Mouse (Mus musculus) embryonic facial prominence, embryonic 13.5 days (tissue): ENCODE measurements around the gene Cldn22. TPM values are rescaled to one million over a fixed set of nuclear protein-coding genes. Genes with fewer than 3 reads are reported as not detected.

Experiments used
- ATAC-seq: fragments of 200-750 bp; cut with Nextera tagmentation; 2 replicates; pipeline ENCODE4 v1.8.0; 2017; ENCODE audit warnings: low read depth; ENCODE audit not compliant: insufficient number of reproducible peaks, insufficient read depth, low FRiP score, low TSS enrichment
- H3K27ac ChIP-seq: fragments of 300-500 bp; sonication (generic); 2 replicates; pipeline ENCODE4 v1.5.1; 2015; ENCODE audit warnings: moderate library complexity, mild to moderate bottlenecking, inconsistent platforms
- H3K27me3 ChIP-seq: fragments of 300-500 bp; sonication (generic); 2 replicates; pipeline ENCODE4 v1.6.1; 2015; ENCODE audit warnings: mild to moderate bottlenecking, inconsistent platforms
- H3K36me3 ChIP-seq: fragments of 300-500 bp; sonication (generic); 2 replicates; pipeline ENCODE4 v1.6.1; 2015; ENCODE audit warnings: mild to moderate bottlenecking, inconsistent platforms
- H3K4me1 ChIP-seq: fragments of 300-500 bp; sonication (generic); 2 replicates; pipeline ENCODE4 v1.6.1; 2015; ENCODE audit warnings: inconsistent platforms
- H3K4me2 ChIP-seq: fragments of 300-500 bp; sonication (generic); 2 replicates; pipeline ENCODE4 v1.6.1; 2015; ENCODE audit warnings: moderate library complexity, mild to moderate bottlenecking, inconsistent platforms
- H3K4me3 ChIP-seq: fragments of 300-500 bp; sonication (generic); 2 replicates; pipeline ENCODE4 v1.5.1; 2015; ENCODE audit warnings: mild to moderate bottlenecking, inconsistent platforms
- H3K9ac ChIP-seq: fragments of 300-500 bp; sonication (generic); 2 replicates; pipeline ENCODE4 v1.6.1; 2015; ENCODE audit warnings: mild to moderate bottlenecking, inconsistent platforms
- H3K9me3 ChIP-seq: fragments of 300-500 bp; sonication (generic); 2 replicates; pipeline ENCODE4 v1.6.1; 2016; ENCODE audit warnings: inconsistent platforms
- WGBS: fragments of 180-500 bp; shearing (Covaris S2); methylation state at CpG from one replicate; pipeline ENCODE4 v1.1.7; 2015; ENCODE audit warnings: mixed read lengths; 5-methylcytosine and 5-hydroxymethylcytosine counted together
- polyA plus RNA-seq: library from polyadenylated mRNA; unstranded; fragments of >200 nt; fragmentation: Nextera tagmentation; extraction: Ambion mirVana; gene quantifications from 2 replicates; pipeline ENCODE4 v1.2.1, GENCODE M21; 2015

The Cldn22 gene
- polyA plus RNA-seq, 1 experiment from 2014 or later, result not detected

- ATAC-seq, result no peak
- WGBS, result 86% methylated on average over 7 of the region's 7 CpGs
These were observed 18.8 kb downstream of the Cldn22 start for GRCm38 (mm10) chr8:47843063-47843462.

GRCm38 (mm10) chr8:47843651-47844050, 19.4 kb downstream of the Cldn22 start:
- 96% methylated on average over 10 of the region's 10 CpGs for WGBS
- H3K9me3 ChIP-seq, result no peaks in the 10 kb centered on the region
- H3K36me3 ChIP-seq, result peaks cover 79% of the 10 kb centered on the region
- no peak overlapping the region for H3K4me2 ChIP-seq
- H3K4me1 ChIP-seq, result no peaks in the 10 kb centered on the region
- H3K27me3 ChIP-seq, result no peaks in the 10 kb centered on the region
- no peak overlapping the region for H3K27ac ChIP-seq
- no peak overlapping the region for H3K9ac ChIP-seq
- no peak overlapping the region for H3K4me3 ChIP-seq
- ATAC-seq, result no peak

More at GRCm38 (mm10) chr8:47843063-47843462, 18.8 kb downstream of the Cldn22 start:
- H3K4me2 ChIP-seq, result no peak overlapping the region
- H3K9me3 ChIP-seq, result no peaks in the 10 kb centered on the region
- H3K36me3 ChIP-seq, result peaks cover 73% of the 10 kb centered on the region
- H3K27me3 ChIP-seq, result no peaks in the 10 kb centered on the region
- no peak overlapping the region for H3K4me3 ChIP-seq
- no peak overlapping the region for H3K9ac ChIP-seq
- H3K4me1 ChIP-seq, result no peaks in the 10 kb centered on the region
- no peak overlapping the region for H3K27ac ChIP-seq

DNA sequence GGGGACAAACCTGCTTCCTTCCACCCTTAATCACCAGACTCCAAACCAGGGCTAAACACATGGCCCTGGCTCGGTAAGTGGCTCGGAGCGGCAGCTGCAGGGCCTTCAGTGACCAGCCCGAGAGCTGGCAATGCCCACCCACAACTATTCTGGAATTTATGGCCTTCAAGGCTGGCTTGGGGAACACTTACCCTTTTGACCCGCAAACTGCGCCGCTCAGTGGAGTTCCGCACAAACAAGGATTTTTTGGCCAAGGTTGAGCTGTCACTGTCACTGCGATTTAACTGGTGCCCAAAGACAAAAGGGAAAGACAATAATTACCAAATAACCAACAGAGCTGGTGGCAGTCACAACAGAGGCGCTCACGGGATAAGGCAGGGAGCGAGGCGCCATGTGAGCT, 21.7 kb downstream of the Cldn22 start:
- ATAC-seq, result no peak
- WGBS, result 83% methylated on average over 13 of the region's 13 CpGs
- no peak overlapping the region for H3K4me3 ChIP-seq
- no peaks in the 10 kb centered on the region for H3K9me3 ChIP-seq
- H3K4me2 ChIP-seq, result no peak overlapping the region
- H3K27me3 ChIP-seq, result no peaks in the 10 kb centered on the region
- H3K9ac ChIP-seq, result no peak overlapping the region
- H3K27ac ChIP-seq, result no peak overlapping the region
- no peaks in the 10 kb centered on the region for H3K4me1 ChIP-seq
- peaks cover 87% of the 10 kb centered on the region for H3K36me3 ChIP-seq

GRCm38 (mm10) chr8:47847161-47847560, 22.9 kb downstream of the Cldn22 start:
- 93% methylated on average over 14 of the region's 14 CpGs for WGBS
- no peaks in the 10 kb centered on the region for H3K27me3 ChIP-seq
- no peak overlapping the region for H3K9ac ChIP-seq
- no peak overlapping the region for H3K27ac ChIP-seq
- no peaks in the 10 kb centered on the region for H3K9me3 ChIP-seq
- H3K4me1 ChIP-seq, result peaks cover 6% of the 10 kb centered on the region
- H3K36me3 ChIP-seq, result peaks cover 82% of the 10 kb centered on the region
- no peak for ATAC-seq
- no peak overlapping the region for H3K4me2 ChIP-seq
- no peak overlapping the region for H3K4me3 ChIP-seq

- Histone ChIP-seq H3K9me3 (no peaks in the 10 kb centered on the region), H3K27ac (no peak overlapping the region), H3K27me3 (no peaks in the 10 kb centered on the region), H3K4me3 (no peak overlapping the region), H3K4me1 (peaks cover 14% of the 10 kb centered on the region), H3K36me3 (peaks cover 74% of the 10 kb centered on the region), H3K4me2 (no peak overlapping the region), H3K9ac (no peak overlapping the region)
- no peak for ATAC-seq
- 95% methylated on average over 6 of the region's 6 CpGs for WGBS
These were observed 23.6 kb downstream of the Cldn22 start for GRCm38 (mm10) chr8:47847931-47848330.

DNA sequence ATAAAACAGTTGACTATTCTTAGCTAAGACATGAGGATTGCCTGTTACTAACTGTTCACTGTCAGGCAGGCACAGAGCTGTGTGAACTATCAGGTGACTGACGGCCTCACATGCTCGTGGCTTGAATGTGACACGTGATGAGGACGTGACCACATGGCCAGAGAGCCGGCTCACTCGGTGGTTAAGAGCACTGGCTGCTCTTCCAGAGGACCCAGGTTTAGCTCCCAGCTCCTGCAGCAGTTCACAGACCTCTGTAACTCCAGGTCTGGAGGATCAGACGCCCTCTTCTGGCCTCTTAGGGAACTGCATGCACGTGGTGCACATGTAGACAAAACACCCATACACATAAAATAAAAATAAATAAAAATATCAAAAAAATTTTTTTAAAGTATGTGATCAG, 25.6 kb downstream of the Cldn22 start:
- H3K4me2 ChIP-seq, result no peak overlapping the region
- no peak overlapping the region for H3K27ac ChIP-seq
- H3K4me1 ChIP-seq, result peaks cover 20% of the 10 kb centered on the region
- WGBS, result 83% methylated on average over 8 of the region's 8 CpGs
- H3K27me3 ChIP-seq, result no peaks in the 10 kb centered on the region
- H3K36me3 ChIP-seq, result peaks cover 71% of the 10 kb centered on the region
- H3K9me3 ChIP-seq, result no peaks in the 10 kb centered on the region
- no peak overlapping the region for H3K4me3 ChIP-seq
- H3K9ac ChIP-seq, result no peak overlapping the region
- no peak for ATAC-seq

DNA sequence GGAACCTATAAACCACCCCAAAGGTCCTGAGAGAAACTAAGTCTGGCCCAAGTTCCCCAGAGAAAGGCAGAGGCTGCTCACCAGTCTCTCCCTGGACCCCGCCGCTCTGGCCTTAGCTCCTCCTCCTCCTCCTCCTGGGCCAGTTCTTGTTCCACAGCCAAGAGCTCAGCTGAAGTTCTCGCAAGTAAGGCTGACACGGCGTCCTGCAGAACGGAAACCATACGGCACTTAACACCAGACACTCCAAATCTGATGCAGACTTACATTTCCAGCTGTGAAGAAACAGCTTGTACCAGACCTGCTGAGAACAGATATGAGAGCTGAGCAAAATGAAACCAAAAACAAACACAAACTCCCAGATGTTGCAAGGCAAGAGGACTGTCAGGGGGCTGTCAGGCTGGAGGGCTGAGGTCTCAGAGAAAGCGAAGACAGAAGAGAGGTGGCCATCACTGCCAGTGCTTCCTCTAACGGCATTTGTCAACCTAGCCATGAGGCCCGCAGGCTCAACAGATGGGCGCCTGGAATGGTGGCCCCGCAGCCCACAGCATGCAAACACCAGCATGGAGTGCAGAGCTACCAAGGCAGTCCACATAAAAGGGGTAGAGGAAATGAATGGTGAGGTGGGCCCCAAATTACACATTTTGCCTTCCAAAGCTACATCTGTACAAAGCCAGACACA, 27.7 kb downstream of the Cldn22 start:
- Histone ChIP-seq H3K9ac (peak overlapping the region; percentile 55; the same call in 1 of the 2 replicates), H3K9me3 (no peaks in the 10 kb centered on the region), H3K36me3 (peaks cover 70% of the 10 kb centered on the region), H3K27me3 (no peaks in the 10 kb centered on the region), H3K4me3 (peak overlapping the region; percentile 20; the same call in 1 of the 2 replicates), H3K27ac (peak overlapping the region; percentile 85), H3K4me2 (peak overlapping the region; percentile 50), H3K4me1 (peaks cover 20% of the 10 kb centered on the region)
- 33% methylated on average over 12 of the region's 12 CpGs for WGBS
- no peak for ATAC-seq

GRCm38 (mm10) chr8:47852737-47853136, 28.5 kb downstream of the Cldn22 start:
- H3K27me3 ChIP-seq, result no peaks in the 10 kb centered on the region
- H3K4me1 ChIP-seq, result peaks cover 20% of the 10 kb centered on the region
- H3K36me3 ChIP-seq, result peaks cover 66% of the 10 kb centered on the region
- H3K9me3 ChIP-seq, result no peaks in the 10 kb centered on the region
- WGBS, result 81% methylated on average over 5 of the region's 5 CpGs
- ATAC-seq, result no peak
- no peak overlapping the region for H3K4me2 ChIP-seq
- H3K27ac ChIP-seq, result peak overlapping the region; percentile 85
- no peak overlapping the region for H3K4me3 ChIP-seq
- peak overlapping the region; percentile 55; the same call in 1 of the 2 replicates for H3K9ac ChIP-seq

- Histone ChIP-seq H3K4me2 (no peak overlapping the region), H3K4me1 (peaks cover 20% of the 10 kb centered on the region), H3K4me3 (no peak overlapping the region), H3K27ac (peak overlapping the region; percentile 85; the same call in 1 of the 2 replicates), H3K9me3 (no peaks in the 10 kb centered on the region), H3K36me3 (peaks cover 66% of the 10 kb centered on the region), H3K9ac (no peak overlapping the region), H3K27me3 (no peaks in the 10 kb centered on the region)
- 0 out of 2 replicates have a peak, but pooled peaks have one; percentile 50 for ATAC-seq
- 84% methylated on average over 5 of the region's 5 CpGs for WGBS
These were observed 29.1 kb downstream of the Cldn22 start for GRCm38 (mm10) chr8:47853356-47853755.

DNA sequence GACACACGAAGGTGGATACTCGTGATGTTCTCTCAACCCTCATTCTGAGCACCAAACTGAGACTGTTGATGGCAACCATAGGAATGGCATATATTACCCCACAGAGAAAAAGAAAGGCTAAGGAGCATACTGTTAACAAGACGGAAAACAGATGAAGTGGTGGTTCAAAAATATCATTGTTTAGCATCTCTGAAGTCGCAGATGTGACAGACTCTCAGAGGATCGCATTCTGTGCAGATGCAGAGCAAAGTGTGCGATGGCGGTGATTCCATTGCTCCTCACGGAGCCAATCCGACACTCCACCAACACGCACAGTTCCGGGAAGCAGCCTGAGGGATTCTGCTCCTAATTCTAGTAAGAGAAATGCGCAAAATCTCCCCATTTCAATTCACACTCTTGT, 35.0 kb downstream of the Cldn22 start:
- Histone ChIP-seq H3K27ac (no peak overlapping the region), H3K4me2 (no peak overlapping the region), H3K36me3 (peaks cover 86% of the 10 kb centered on the region), H3K9me3 (no peaks in the 10 kb centered on the region), H3K9ac (no peak overlapping the region), H3K4me1 (0 out of 2 replicates have a peak, but pooled peaks cover 3% of the 10 kb centered on the region), H3K4me3 (no peak overlapping the region), H3K27me3 (no peaks in the 10 kb centered on the region)
- 84% methylated on average over 12 of the region's 12 CpGs for WGBS
- no peak for ATAC-seq

DNA sequence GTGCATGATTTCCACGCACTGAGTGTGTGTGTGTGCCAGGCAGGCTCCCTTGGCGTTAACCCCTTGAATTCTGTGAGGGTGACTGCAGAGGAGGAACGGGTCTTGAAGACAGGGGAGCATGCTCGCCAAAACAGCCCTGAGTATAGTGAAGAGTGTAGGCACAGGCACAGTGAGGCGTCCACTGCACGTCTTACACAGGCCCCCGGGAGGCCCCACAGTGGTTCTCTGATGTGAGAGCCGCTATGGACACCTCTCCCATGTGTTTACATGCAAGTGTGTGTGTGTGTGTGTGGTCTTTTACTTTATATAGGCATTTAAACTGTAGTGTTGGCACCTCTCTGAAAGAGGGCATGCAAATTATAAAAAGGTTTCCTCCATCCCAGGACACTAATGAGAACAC, 42.3 kb downstream of the Cldn22 start:
- Histone ChIP-seq H3K9ac (no peak overlapping the region), H3K4me3 (no peak overlapping the region), H3K27ac (no peak overlapping the region), H3K36me3 (peaks cover 75% of the 10 kb centered on the region), H3K27me3 (no peaks in the 10 kb centered on the region), H3K4me2 (no peak overlapping the region), H3K9me3 (no peaks in the 10 kb centered on the region), H3K4me1 (peaks cover 5% of the 10 kb centered on the region)
- WGBS, result 87% methylated on average over 8 of the region's 8 CpGs
- ATAC-seq, result no peak

- Histone ChIP-seq H3K4me3 (no peak overlapping the region), H3K4me2 (no peak overlapping the region), H3K36me3 (peaks cover 70% of the 10 kb centered on the region), H3K27ac (no peak overlapping the region), H3K9ac (no peak overlapping the region), H3K4me1 (peaks cover 10% of the 10 kb centered on the region), H3K9me3 (no peaks in the 10 kb centered on the region), H3K27me3 (no peaks in the 10 kb centered on the region)
- ATAC-seq, result no peak
- 25% methylated on average over 8 of the region's 8 CpGs for WGBS
These were observed 42.8 kb downstream of the Cldn22 start for GRCm38 (mm10) chr8:47867067-47867466.
